Mouse (Mus musculus) left cerebral cortex, postnatal 14 days (tissue): ENCODE data around the gene Apoc3. TPM values are rescaled to one million over a fixed set of nuclear protein-coding genes. Genes with fewer than 3 reads are reported as not detected.
A peak's percentile ranks its signal among the peaks of the same experiment; 100 is the strongest.

Experiments
- DNase-seq, 2 experiments: peaks; one replicate each; pipeline ENCODE4 v3.0.0; 2021 to 2022; ENCODE audit warnings: low spot score in 2 of 2, mixed read lengths in 1 of 2
- intact Hi-C: fragments of 180-260 bp; cut with DNase I; formaldehyde crosslinking; loops from one replicate; pipeline ENCODE4 v1.15.1; 2025
- total RNA-seq, 2 experiments: library from RNA; stranded (reverse); gene quantifications; 2 replicates each; pipeline ENCODE4 v1.2.3; 2021

Gene Apoc3
- total RNA-seq, 2 experiments from 2014 or later = 0.92 TPM; not detected in 1

DNA sequence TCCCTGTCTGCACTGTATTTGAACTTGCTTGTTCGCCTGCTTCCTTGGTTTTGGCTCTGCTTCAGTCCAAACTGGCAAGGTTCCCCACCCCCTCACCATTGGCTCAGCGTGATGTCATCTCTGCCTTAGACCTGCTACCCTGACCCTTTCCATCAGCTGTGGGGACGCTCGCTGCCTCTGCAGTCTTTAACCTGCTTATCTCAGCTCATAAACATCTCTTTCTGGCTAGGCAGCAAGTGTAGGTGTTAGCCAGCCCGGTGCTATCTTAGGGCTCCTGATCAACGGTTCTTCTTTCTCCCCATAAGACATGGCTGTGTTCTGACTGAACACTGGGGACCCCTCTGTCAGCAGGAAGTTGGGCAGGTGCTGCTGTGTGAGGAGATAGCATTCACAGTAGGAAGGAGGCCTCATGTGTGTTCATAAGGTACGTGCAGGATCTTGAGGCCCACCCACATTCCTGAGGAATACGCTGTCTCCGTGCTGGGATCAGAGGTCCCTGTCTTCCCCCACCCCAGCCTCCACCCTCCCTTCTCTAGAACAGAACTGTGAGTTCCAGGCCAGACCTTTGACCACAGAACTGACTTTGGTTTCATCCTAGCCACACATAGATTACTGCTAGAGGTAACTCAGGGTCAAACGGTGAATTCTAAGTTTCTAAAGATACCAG is 28.5 kb downstream of the Apoc3 start:
- no peak for DNase-seq
- intact Hi-C loops = no loop called here

DNA sequence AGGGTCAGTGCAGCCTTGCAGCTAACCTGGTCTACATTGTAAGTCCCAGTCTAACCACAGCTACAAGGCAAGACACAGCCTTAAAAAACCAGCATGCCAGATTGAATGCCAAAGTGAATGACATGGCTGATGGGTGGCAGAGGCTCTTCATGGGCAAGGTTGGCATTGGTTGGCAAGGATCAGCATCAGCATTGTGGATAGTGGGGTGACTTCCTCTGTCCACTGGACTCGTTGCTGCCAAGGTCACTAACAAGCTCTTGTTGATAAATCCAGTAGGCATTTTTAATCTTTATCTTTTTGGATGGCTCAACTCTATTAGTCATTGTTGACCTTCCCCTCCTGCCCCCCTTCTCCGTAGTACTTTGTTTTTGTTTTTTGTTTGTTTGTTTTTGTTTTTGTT is 35.8 kb downstream of the Apoc3 start:
- intact Hi-C loops = no loop called here

GRCm38 (mm10) chr9:46198936-46199335 is 36.5 kb downstream of the Apoc3 start:
- no peak for DNase-seq
- intact Hi-C loops = no loop called here

More for the DNA sequence above, 35.8 kb downstream of the Apoc3 start:
- DNase-seq = no peak

DNA sequence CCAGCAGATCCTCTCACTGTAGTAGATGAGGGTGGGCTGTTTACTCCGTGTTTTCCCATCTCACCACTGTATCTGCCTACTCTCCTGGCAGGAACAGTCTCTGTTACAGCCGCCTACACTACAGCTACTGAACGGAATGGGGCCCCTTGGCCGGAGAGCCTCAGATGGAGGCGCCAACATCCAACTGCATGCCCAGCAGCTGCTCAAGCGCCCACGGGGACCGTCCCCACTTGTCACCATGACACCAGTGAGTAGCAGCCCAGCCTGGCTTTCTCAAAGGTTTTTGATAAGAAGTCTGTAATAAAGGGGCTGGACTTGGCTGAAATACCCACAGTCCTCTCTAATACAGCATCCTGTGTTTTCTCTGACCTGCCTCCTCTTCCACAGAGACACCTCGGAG is 37.0 kb downstream of the Apoc3 start:
- peak; percentile 24 to 46 for DNase-seq
- intact Hi-C loops = no loop called here

DNA sequence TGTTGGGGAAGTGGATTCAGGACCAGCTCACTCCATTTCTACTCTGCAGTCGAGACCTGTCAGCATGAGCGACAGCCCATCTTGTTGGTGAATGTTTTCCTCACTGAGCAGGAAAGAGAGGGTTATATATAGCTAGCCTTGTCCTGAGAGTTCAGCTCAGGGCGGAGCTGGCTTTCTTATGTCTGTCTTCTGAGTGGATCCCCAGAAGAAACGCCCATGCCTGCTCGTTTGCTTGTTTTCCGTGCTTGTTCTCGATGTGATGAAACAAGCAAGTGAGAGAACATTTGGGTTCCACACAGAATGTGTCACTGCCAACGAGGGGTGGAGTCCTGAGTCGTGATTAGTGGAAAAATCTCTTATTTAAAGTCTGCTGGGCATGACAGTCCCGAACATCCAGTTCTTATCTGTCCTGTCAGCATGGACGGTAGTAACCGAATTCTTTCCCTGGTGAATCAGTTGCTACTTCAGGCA is 38.7 kb downstream of the Apoc3 start:
- intact Hi-C loops = no loop called here
- no peak for DNase-seq

GRCm38 (mm10) chr9:46194809-46195208 is 40.6 kb downstream of the Apoc3 start:
- intact Hi-C loops = no loop called here
- no peak for DNase-seq

DNA sequence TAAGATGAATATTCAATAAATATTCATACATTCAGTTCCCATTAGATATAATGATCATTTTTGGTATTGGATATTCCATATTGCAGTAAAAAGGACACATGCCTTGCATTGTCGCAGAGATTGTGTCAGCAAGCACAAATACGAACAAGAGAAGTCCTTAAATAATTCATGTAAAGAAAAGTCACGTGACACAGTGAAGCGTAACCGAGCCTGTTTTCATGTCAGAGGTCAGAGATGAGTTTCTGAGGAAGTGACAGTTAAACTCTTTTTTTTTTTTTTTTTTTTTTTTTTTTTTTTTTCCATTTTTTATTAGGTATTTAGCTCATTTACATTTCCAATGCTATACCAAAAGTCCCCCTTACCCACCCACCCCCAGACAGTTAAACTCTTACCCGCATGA is 42.8 kb downstream of the Apoc3 start:
- DNase-seq = no peak
- intact Hi-C loops = no loop called here

GRCm38 (mm10) chr9:46191644-46192043 is 43.8 kb downstream of the Apoc3 start:
- intact Hi-C loops = loop anchor here (1.0 kb wide), 1 partner anchor 188 kb away; no protein-coding TSS in a partner anchor
- DNase-seq = peak; percentile 34 to 51

DNA sequence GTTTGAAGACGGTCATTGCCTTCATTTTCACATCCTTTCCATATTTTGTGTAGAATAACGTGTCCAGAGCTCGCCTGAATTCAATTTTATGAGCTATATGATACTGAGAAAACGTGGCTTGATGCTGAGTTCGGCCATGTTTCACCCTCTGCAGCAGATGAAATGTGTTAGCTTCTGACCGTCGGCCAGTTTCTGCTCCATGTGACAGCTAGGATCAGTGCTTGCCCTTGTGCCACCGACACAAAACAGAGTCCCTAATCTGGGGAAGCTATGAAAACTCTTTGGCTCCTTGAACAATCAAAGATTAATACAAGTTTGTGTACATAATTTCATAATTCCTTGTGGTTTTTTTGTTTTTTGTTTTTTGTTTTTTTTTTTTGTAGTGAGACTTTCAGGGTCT is 44.2 kb downstream of the Apoc3 start:
- intact Hi-C loops = loop anchor here (1.0 kb wide), 1 partner anchor 188 kb away; no protein-coding TSS in a partner anchor
- no peak for DNase-seq

DNA sequence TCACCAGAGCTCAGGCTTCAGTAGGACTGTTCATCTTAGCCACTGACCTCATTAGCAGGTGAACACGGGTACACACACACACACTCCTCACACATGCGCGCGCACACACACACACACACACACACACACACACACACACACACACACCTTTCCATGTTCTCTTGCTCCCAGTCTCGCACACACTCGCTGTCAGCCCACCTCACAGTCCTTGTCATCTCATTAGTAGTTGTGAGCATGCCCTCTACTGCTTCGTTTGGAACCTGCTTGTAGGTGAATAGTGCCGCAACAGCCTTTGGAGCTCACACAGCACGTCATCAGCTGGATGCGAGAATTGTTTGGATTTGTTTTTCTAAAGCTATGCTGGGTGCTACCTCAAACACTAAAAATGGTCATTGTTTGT is 46.1 kb downstream of the Apoc3 start:
- intact Hi-C loops = no loop called here
- no peak for DNase-seq

DNA sequence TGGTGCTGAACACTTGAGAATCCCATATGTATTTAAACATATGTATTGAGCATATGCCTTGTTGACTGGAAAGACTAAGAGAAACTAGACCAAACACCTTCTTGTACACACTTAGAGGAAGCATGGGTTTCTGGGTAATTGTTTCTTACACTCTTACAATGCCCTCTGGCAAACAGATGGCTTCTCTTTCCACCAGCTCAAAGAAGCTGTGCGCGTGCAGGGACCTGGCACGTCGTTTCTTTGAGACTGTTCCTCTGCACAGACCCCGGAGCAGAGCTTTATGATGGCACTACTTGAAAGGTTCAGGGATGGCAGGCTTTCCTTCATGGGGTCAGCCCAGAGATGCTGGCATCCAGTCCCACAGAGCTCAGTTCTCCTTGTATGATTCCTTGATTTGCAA is 46.5 kb downstream of the Apoc3 start:
- intact Hi-C loops = no loop called here
- no peak for DNase-seq

- intact Hi-C loops = no loop called here
Measured at GRCm38 (mm10) chr9:46188370-46188769, 47.1 kb downstream of the Apoc3 start.

DNA sequence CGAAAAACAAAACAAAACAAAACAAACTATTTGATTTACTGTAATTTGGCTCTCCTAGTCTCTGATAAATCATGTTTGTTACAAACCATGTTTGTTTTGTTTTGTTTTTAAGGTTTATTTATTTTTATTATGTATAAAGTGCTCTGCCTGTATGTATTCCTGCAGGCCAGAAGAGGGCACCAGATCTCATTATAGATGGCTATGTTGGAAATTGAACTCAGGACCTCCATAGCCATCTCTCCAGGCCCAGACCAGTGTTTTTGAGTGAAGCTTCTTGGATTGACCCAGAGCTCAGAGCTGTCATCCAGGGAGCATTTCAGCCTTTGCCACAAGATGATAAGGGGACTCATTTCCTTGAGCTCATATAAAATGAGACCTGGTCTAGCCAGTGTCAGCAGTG is 49.0 kb downstream of the Apoc3 start:
- intact Hi-C loops = no loop called here
- DNase-seq = no peak

More at GRCm38 (mm10) chr9:46188370-46188769, 47.1 kb downstream of the Apoc3 start:
- no peak for DNase-seq

DNA sequence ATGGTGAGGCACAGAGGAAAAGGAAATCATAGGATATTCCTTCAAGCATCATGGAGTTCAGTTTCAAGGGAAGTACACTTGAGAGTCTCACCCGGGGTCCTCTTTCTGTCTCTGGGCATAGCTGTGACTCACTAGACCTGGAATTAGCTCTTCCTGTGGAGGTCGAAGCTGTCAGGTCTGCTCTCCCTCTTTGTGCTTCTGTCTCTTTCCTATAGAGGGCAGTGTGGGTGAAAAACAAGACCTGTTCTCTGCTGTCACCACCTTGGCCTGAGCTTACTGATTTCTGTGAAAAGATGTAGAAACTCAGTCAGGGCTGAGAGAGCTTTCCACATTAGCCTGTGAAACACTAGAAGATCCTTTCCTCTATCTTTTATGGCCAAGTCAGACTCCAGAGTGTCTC is 50.2 kb downstream of the Apoc3 start:
- intact Hi-C loops = no loop called here
- DNase-seq = peak; percentile 26 to 34

- intact Hi-C loops = no loop called here
Measured at GRCm38 (mm10) chr9:46184542-46184941, 50.9 kb downstream of the Apoc3 start.

More at GRCm38 (mm10) chr9:46184542-46184941, 50.9 kb downstream of the Apoc3 start:
- DNase-seq = no peak

Other genes with a start within 250 kb of the Apoc3 start
- 100 to 1,000 TPM; 212 to 230 TPM for gene Pafah1b2, start 222.9 kb downstream of the Apoc3 start, total RNA-seq
- 100 to 1,000 TPM in 1 of 2 experiments, 10 to 100 TPM in 1; 95.0 to 103 TPM for gene Sik3, start 222.8 kb downstream of the Apoc3 start, total RNA-seq
- gene Apoa1, start 7.1 kb downstream of the Apoc3 start, total RNA-seq = under 1 TPM in 1 of 2 experiments, not detected in 1; 0.57 TPM
- not detected for gene Apoa4, start 5.1 kb upstream of the Apoc3 start, total RNA-seq
- not detected for gene Apoa5, start 33.0 kb upstream of the Apoc3 start, total RNA-seq
- gene Zpr1, start 37.4 kb upstream of the Apoc3 start, total RNA-seq = 10 to 100 TPM; 35.6 to 39.4 TPM
- gene Bud13, start 47.4 kb upstream of the Apoc3 start, total RNA-seq = 10 to 100 TPM in 1 of 2 experiments, 1 to 10 TPM in 1; 9.4 to 11.3 TPM
- not detected for gene 4931429L15Rik, start 84.3 kb upstream of the Apoc3 start, total RNA-seq